Mouse (Mus musculus) frontal cortex, adult 2 months (tissue): ENCODE data around the gene L3mbtl2. TPM values are rescaled to one million over a fixed set of nuclear protein-coding genes. Genes with fewer than 3 reads are reported as not detected.
"Not testable (repeated sequence)": the region's sequence is repeated elsewhere in the genome, so short reads cannot be mapped to it uniquely, and the experiment has no call there.

Experiments used
- DNase-seq, 2 experiments: peaks; one replicate each; pipeline ENCODE4 v3.0.0; 2022; ENCODE audit warnings: low spot score in 1 of 2; ENCODE audit errors: extremely low spot score in 1 of 2
- polyA plus RNA-seq: library from polyadenylated mRNA; depleted of rRNA; stranded (reverse); fragments of >200 nt; gene quantifications from 2 replicates; pipeline ENCODE4 v1.2.3, GENCODE M21; 2012; rRNA removed

L3mbtl2 gene
- polyA plus RNA-seq = 28.8 and 30.3 TPM in 2 replicates

DNA sequence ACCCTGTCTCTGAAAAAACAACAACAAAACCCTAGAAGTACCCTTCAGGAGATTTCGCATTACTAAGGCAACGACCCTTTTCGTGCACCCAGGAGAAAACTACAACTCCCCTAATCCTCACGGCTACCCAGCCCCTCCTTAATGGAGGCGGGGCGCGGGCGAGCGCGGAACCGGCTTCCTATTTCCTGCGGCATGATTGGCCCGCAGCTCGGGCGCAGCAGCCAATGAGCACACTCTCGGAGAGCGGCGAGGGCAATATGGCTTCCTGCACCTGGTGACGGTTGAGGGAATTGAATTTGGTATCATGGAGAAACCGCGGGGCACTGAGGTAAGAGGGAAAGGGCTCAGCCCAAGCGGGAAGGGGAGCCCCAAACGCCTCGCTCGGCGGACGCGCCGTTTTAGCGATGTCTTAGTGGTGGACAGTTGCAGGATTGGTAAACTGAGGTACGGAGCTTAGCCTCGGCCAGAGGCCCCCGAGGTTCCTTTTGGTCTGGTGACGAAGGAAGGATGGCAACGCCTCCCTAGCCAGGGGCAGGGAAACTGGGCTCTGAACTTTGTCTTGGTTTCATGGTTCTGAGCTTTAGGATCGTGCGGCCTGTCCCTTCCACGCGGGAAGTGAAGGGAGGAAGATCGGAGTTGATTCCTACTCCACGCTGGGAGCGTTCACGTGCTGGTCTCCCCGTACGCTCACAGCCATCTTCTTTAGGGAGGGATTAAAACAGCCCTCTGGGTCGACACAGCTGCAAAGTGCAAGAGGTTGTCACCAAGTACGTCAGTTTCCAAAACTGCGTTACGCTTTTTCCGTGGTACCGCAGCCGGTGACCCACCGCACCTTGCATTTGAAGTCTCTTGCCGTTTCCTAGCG, at the start of gene L3mbtl2:
L3mbtl2 (plus strand) TSS at position 193 of the 865 bp plus-strand sequence.
- peak; percentile 80 to 93 for DNase-seq

DNA sequence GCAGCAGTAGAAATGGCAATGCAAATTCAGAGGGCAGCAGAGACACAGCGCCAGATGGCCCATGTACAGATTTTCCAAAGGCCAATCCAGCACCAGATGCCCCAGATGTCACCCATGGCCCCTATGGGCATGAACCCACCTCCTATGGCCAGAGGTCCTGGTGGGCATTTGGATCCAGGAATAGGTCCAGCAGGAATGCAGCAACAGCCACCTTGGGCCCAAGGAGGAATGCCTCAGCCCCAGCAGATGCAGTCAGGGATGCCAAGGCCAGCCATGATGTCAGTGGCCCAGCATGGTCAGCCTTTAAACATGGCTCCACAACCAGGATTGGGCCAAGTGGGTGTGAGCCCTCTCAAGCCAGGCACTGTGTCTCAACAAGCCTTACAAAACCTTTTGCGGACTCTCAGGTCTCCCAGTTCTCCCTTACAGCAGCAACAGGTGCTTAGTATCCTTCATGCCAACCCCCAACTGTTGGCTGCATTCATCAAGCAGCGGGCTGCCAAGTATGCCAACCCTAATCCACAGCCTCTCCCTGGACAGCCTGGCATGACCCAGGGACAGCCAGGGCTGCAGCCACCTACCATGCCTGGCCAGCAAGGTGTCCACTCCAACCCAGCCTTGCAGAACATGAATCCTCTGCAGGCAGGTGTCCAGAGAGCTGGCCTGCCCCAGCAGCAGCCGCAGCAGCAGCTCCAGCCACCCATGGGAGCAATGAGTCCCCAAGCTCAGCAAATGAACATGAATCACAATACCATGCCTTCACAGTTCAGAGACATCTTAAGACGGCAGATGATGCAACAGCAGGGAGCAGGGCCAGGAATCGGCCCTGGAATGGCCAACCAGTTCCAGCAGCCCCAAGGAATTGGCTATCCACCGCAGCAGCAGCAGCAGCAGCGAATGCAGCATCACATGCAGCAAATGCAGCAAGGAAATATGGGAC, 13.9 kb upstream of the L3mbtl2 start:
- DNase-seq = no peak

DNA sequence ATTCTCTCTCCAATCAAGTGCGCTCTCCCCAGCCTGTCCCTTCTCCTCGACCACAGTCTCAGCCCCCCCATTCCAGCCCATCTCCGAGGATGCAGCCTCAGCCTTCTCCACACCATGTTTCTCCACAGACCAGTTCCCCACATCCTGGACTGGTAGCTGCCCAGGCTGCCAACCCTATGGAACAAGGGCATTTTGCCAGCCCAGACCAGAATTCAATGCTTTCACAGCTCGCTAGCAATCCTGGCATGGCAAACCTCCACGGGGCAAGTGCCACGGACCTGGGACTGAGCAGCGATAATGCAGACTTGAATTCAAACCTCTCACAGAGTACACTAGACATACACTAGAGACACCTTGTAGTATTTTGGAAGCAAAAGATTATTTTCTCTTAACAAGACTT, 13.1 kb upstream of the L3mbtl2 start:
- no peak for DNase-seq

DNA sequence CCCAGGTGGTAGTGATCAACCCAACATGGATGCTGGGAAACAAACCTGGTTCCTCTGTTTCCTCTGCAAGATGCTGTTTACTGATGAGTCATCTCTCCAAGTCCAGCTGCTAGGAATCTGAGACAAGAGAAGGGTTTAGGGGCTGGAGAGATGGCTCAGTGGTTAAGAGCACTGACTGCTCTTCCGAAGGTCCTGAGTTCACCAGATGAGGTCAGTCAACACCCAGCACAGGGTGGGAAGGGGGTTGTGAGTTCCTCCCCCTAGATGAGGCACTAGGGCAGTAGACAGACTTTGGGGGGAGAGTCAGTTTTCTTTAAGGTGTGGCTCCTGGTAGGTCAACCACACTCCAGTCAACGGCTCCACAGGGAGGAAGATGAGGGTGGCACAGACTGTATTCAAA, 2.0 kb upstream of the L3mbtl2 start:
- DNase-seq = no peak

DNA sequence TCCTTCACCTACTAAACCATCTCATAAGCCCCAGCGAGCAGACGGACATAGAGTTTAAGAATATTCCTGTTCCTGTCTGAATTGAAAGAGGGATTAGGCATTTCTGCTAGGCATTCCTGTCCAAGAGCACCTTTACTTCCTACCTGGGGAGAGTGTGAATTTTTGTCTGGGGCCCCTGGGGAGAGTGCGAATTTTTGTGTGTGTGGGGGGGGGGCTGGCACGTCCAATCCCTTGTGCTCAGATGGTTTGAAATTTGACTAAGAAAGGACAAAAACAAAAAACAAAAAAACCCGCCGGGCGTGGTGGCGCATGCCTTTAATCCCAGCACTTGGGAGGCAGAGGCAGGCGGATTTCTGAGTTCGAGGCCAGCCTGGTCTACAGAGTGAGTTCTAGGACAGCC, 408 bp upstream of the L3mbtl2 start:
- DNase-seq = no peak

DNA sequence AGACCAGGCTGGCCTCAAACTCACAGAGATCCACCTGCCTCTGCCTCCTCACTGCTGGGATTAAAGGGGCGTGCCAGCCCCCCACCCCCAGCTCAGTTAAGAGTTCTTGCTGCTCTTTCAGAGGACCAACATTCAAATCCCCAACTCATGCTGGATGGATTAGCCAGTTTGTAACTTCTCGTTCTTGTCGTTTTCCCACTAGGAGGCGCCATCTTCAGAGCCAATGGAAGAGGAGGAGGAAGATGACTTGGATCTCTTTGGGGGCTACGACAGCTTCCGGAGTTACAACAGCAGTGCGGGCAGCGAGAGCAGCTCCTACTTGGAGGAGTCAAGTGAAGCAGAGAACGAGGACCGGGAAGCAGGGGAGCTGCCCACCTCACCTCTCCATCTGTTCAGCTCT, 3.3 kb downstream of the L3mbtl2 start:
- DNase-seq = no peak

DNA sequence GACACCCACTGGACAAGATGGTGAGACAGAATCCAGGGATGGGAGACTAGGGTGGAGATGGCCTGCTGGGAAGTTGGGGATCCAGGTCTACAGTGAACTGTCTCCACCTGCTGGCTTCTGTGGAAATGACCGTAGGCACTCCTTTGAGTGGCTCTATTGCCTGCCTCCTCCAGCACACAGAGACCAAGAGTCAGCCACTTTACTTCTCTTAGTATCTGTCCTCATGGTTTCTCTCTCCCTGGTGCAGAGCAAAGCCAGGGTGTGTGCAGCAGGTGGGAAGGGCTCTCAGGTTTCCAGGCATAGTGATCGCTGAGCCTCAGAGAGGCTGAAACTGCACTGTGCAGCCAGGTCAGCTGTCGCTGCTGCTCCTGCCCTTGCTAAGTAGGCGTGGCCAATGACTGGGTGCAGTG, 6.5 kb downstream of the L3mbtl2 start:
- DNase-seq = peak in 1 of 2 experiments; percentile 52

DNA sequence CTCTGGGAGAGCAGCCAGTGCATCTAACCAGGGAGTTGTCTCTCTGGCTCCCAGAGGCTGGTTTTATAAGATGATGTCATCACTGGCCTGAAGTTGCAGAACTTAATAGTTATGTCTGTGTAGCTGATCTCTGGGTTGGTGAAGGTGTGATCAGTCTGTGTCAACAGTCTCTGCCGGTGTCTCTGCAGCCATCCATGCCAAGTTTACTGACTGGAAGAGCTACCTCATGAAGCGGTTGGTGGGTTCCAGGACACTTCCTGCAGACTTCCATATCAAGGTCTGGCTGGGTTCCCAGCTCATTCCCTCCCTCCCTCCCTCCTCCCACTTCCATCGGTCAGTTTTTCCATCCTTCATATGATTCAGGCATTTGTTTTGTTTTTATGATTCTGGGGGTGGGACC, 12.9 kb downstream of the L3mbtl2 start:
- no peak for DNase-seq

DNA sequence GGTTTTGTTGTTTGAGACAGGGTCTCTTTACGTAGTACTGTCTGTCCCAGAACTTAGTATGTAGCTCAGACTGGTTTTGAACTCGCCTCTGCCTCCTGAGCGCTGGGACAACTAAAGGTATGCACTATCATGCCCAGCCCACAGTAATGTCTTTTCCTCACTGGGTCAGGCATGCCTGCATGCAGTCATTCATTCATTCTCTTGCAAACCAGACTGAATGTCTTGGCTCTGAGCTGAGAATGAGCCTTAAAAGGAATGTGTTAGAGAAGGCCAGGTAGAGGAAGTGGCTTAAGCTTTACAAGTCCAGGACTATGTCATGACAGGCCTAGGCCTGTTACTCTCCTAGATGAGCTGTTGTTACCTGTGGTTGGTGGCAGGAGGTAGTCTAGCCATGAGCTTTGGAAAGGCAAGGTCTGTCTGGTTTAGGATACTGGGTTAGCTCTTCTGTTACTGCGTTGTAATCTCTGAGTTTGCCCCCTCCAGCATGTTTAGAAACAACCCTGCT, 16.7 kb downstream of the L3mbtl2 start:
- DNase-seq = no peak

DNA sequence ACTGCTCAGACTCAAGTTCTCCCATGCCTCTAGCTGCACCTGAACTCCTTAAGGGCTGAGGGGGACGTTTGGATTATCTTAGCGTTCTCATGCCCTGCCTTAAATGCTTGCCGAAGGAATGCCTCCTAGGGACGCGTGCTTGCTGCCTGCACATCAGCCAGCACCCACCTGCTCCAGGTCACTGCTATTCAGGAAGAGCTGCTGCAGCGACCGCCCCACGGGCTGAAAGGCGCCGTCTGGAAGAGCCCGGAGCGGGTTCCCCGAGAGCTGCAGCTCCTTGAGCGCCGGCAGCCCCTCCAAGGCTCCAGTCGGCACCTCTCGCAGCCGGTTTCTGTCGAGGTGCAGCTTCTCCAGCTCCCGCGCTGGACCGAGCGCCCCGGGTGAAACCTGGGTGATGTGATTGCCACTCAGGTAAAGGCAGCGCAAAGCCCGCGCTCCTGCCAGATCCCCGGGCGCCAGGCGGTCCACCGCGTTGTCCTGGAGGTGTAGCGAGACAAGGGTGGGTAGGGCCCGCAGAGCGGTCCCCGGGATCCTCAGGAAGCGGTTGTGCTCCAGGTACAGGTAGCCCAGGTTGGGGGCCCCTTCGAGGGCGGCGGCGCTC, 29.8 kb downstream of the L3mbtl2 start:
- DNase-seq = no peak

DNA sequence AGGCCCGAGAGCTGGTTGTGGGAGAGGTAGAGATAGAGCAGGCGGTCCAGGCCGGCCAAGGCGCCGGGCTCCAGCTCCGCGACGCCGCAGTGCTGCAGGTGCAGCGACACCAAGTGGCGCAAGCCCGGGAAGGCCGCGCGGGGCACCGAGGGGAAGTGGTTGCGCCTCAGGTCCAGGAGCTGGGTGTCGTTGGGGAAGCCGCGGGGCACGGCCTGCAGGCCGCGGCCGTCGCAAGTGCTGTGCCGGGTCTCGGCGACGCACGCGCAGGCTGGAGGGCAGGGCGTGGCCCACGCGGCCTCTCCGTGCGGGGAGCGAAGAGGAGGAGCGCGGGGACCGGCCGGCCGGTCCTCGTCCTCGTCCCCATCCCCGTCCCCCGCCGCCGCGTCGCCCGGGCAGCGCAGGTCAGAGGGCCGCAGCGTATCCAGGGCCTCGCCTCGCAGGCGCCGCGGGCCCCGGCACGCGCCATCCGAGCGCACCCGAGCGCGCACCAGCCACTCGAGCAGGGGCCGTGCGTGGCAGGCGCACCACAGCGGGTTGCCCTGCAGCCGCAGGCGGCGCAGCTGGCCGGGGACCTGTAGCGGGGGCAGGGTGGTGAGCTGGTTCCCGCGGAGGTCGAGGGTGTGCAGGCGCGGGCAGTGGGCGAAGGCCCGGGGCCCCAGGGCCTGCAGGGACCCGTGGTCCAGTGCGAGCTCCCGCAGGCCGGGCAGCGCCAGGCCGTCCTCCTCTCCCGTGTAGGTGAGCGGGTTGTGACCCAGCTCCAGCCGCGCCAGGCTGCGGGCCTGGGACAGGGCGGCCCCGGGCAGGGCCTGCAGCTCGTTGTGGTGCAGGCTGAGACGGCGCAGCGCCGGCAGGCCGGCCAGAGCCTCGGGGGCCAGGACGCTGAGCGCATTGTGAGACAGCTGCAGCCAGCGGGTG, 30.5 kb downstream of the L3mbtl2 start:
- DNase-seq = peak; percentile 25 to 71

DNA sequence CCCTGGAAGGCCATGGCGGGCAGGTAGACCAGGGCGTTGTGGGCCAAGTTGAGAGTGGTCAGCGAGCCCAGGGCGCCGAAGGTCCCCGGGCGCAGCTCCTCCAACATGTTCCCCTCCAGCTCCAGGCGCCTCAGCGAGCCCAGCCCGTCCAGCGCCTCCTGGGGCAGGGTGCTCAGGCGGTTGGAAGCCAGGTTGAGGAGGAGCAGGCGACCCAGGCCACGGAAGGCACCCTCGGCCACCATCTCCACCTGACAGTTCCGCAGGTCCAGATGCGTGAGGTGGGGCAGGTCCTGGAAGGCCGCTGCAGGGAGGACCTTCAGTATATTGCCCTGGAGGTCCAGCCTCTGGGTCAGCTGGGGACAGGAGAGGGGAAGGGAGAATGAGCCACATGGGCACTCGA, 31.2 kb downstream of the L3mbtl2 start:
- no peak for DNase-seq

DNA sequence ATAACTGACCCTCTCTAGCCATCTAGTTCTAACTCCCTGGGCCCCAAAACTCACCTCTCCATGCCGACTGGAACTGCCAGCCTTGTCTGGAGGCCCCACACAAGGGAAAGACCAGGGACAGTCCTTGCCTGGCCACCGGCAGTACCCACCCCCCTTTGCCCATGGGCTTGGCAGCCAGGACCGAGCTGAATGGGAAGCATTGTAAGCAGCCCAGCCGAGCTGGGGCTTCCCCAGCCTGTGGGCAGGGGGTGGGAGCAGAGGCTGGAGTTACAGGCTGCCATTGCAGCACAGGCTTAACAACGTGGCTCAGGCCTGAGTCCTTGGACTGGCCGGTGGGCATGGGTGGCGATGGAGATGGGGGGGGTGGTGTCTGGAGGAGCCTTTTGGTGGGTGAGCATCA, 33.5 kb downstream of the L3mbtl2 start, which contains the start of gene Chadl:
Chadl (minus strand) TSS at position 113 of the 400 bp plus-strand sequence.
- DNase-seq = peak in 1 of 2 experiments; percentile 29

DNA sequence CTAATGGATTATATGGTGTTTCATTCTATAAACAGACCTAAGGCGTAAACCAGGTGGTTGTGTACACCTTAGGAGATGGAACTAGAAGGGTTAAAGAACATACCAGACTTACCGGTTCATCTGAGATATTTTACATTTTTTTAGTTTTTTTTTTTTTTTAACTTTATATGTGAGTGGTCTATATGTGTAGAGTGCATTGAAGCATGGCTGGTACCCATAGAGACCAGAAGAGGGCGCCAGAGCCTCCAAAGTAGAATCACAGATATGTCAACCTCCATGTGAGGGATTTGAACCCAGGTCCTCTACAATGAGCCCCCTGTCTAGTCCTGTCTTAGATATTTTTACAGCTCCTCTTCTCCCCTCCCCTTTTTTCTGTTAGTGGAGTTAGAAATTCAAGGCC, 34.2 kb downstream of the L3mbtl2 start:
- DNase-seq = peak in 1 of 2 experiments; percentile 56

DNA sequence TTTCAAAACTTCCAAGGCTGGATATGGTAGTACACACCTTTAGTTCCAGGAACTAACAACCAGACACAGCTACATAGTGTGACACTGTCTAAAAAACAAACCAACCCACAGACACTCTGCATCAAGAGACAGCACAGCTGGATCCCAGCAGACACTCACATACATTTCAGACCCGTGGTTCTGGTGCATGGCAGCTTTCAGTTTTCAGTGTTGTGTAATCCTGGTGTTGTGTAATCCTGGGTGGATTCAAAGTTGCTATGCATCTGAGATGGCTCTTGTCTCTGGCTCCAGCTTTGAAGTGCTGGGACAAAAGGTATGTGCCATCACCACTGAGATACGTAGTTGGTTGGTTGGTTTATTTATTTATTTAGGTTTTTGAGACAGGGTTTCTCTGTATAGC, 34.8 kb downstream of the L3mbtl2 start:
- no peak for DNase-seq

DNA sequence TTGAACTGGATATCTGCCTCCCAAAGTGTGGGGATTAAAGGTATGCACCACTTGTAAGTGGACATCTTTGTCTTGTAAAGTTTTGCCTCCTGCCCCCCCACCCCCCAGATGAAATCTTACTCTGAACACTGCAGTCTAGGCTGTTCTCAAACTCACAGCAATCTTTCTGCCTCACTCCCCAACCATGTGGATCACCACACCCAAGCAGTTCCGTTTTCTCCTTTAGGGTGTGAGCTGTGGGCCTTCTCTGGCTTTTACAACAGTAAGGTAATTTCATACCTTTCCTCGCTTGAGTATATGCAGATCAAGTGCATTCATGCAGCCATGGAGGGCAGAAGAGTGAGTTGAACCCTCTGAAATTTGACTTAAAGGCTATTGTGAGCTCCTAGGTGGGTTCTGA, 36.5 kb downstream of the L3mbtl2 start:
- DNase-seq = no peak

DNA sequence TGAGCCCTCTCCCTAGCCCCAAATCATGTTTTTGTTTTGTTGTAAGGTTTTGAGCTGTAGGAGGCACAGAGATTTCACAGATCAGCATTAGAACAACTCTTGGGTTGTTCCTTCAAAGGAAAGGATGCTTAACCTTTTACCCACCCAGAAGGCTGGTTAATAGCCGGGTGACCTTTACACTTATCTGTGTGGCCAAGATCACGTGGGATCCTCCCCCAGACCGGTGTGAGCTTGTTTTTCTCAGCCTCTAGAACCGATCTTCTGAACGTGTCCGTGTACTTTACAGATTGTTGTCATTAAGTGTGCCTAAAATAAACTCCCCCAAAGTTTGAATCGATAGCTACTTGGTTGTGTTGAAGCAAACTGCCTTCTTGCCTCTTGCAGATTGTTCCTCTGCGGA, 36.9 kb downstream of the L3mbtl2 start:
- no peak for DNase-seq

DNA sequence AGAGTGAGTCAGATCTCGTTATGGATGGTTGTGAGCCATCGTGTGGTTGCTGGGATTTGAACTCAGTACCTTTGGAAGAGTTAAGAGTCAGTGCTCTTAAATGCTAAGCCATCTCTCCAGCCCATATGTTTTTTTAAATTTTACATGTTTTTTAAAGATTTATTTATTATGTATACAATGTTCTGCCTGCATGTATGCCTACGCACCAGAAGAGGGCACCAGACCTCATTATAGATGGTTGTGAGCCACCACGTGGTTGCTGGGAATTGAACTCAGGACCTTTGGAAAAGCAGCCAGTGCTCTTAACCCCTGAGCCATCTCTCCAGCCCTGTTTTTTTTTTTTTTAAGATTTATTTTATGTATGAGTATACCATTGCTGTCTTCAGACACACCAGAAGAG, 37.7 kb downstream of the L3mbtl2 start:
- not testable (repeated sequence) for DNase-seq

DNA sequence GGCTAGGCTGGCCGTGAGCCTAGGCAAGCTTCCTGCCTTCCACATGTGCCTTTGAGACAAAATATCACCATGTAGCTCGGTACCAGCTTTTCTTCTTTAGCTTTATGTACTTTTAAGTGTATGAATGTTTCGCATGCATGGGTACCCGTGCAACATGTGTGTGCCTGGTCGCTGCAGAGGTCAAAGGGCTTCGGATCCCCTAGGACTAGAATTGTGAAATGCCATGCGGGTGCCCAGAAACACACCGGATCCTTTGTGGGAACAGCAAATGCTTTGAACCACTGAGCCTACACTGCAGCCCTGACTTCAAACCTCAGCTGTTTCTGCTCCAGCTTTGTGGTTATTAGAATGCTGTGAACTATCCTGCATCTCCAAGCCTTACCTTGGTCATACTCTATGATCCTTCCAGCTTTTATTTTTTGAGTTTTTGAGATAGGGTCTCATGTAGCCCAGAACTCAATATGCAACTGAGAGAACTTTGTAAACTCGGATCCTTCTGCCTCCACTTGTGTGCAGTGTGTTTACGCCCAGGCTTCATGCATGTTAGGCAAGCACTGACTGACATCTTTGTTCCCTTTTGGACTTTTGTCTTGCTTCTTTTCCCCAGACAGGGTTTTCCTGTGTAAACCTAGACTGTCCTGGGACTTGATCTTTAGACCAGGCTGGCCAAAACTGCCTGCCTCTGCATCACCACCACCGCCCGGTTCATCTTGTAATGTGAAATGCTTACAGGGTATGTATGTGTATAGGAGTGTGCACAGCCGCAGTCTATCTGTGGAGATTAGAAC, 38.8 kb downstream of the L3mbtl2 start:
- DNase-seq = no peak
